8 mouse cellular contexts compared by ENCODE assay signal in genomic region chr4:150087161-150087889, GRCm38 (mm10). TPM values are rescaled to one million over a fixed set of nuclear protein-coding genes. Genes with fewer than 3 reads are reported as not detected.
DNase-seq lines count a peak whose midpoint lies in the region; ATAC-seq and TF ChIP-seq lines count a peak whose summit lies in the region.

TSS of gene Gpr157 (plus strand) at chr4:150087365.

- under 1% methylated on average over 48 of the region's 56 CpGs for WGBS in heart, embryonic 12.5 days
- WGBS in kidney, postnatal 0 days: 0% methylated on average over 48 of the region's 56 CpGs
- WGBS in liver, embryonic 11.5 days: under 1% methylated on average over 56 of the region's 56 CpGs
- WGBS in stomach, embryonic 14.5 days: under 1% methylated on average over 49 of the region's 56 CpGs

- no peaks in the 10 kb centered on the region for H3K36me3 ChIP-seq in heart, embryonic 12.5 days
- no peaks in the 10 kb centered on the region for H3K36me3 ChIP-seq in kidney, postnatal 0 days (ENCODE audit: insufficient read depth, low read length)
- no peaks in the 10 kb centered on the region for H3K36me3 ChIP-seq in liver, embryonic 11.5 days (ENCODE audit: control insufficient read depth, insufficient read depth, low read length)
- no peaks in the 10 kb centered on the region for H3K36me3 ChIP-seq in stomach, embryonic 14.5 days (ENCODE audit: control insufficient read depth, insufficient read depth, low read length)

- H3K4me2 ChIP-seq in heart, embryonic 12.5 days: peak within 1 kb of the TSS; percentile 97
- peak within 1 kb of the TSS; percentile 100 for H3K4me2 ChIP-seq in kidney, postnatal 0 days (ENCODE audit: low read length)
- peak within 1 kb of the TSS; percentile 100 for H3K4me2 ChIP-seq in liver, embryonic 11.5 days
- H3K4me2 ChIP-seq in stomach, embryonic 14.5 days (replicated peaks; ENCODE audit: low read depth, low read length): peak within 1 kb of the TSS; percentile 99

- peak within 1 kb of the TSS; percentile 67 for H3K4me3 ChIP-seq in heart, embryonic 12.5 days
- H3K4me3 ChIP-seq in kidney, postnatal 0 days (replicated peaks; ENCODE audit: low read depth, low read length): peak within 1 kb of the TSS; percentile 58
- H3K4me3 ChIP-seq in liver, embryonic 11.5 days (ENCODE audit: low read depth, low read length): peak within 1 kb of the TSS; percentile 64
- H3K4me3 ChIP-seq in stomach, embryonic 14.5 days (ENCODE audit: low read depth, low read length): peak within 1 kb of the TSS; percentile 59

- H3K27me3 ChIP-seq in heart, embryonic 12.5 days (replicated peaks): peaks cover 6% of the 10 kb centered on the region
- no peaks in the 10 kb centered on the region for H3K27me3 ChIP-seq in kidney, postnatal 0 days (ENCODE audit: insufficient read depth, low read length)
- peaks cover 38% of the 10 kb centered on the region for H3K27me3 ChIP-seq in liver, embryonic 11.5 days (replicated peaks; ENCODE audit: control insufficient read depth, insufficient read depth, low read length)
- H3K27me3 ChIP-seq in stomach, embryonic 14.5 days (ENCODE audit: control insufficient read depth, insufficient read depth, low read length): no peaks in the 10 kb centered on the region

- H3K9ac ChIP-seq in heart, embryonic 12.5 days: peak within 1 kb of the TSS; percentile 82
- H3K9ac ChIP-seq in kidney, postnatal 0 days (ENCODE audit: low read depth, low read length): peak within 1 kb of the TSS; percentile 67
- H3K9ac ChIP-seq in liver, embryonic 11.5 days (ENCODE audit: low read depth, low read length): peak within 1 kb of the TSS; percentile 63
- H3K9ac ChIP-seq in stomach, embryonic 14.5 days (replicated peaks; ENCODE audit: low read depth, low read length): peak within 1 kb of the TSS; percentile 53

- ATAC-seq in erythroid progenitor cell, adult 5-6 weeks (replicated peaks; ENCODE audit: low FRiP score, poor library complexity, severe bottlenecking): peak; percentile 43
- peak; percentile 95 for ATAC-seq in heart, embryonic 12.5 days (ENCODE audit: insufficient number of reproducible peaks, low FRiP score)
- ATAC-seq in kidney, postnatal 0 days (replicated peaks; ENCODE audit: low FRiP score, low read depth): peak; percentile 92
- ATAC-seq in liver, embryonic 11.5 days (replicated peaks; ENCODE audit: low FRiP score): peak; percentile 96
- peak; percentile 96 for ATAC-seq in stomach, embryonic 14.5 days (ENCODE audit: insufficient number of reproducible peaks, insufficient read depth, low FRiP score, low read depth)

- H3K9me3 ChIP-seq in heart, embryonic 12.5 days (replicated peaks): peaks cover 6% of the 10 kb centered on the region; the same call in 1 of the 2 replicates
- H3K9me3 ChIP-seq in kidney, postnatal 0 days (replicated peaks; ENCODE audit: low read length): no peaks in the 10 kb centered on the region
- H3K9me3 ChIP-seq in liver, embryonic 11.5 days (ENCODE audit: control insufficient read depth, low read length): no peaks in the 10 kb centered on the region
- H3K9me3 ChIP-seq in stomach, embryonic 14.5 days (ENCODE audit: control insufficient read depth, low read depth, low read length): no peaks in the 10 kb centered on the region

- peak; percentile 13; the same call in 1 of the 2 replicates for TF ChIP-seq CTCF in brain, embryonic 14.5 days (IDR thresholded peaks at IDR 0.05; ENCODE audit: borderline replicate concordance, extremely low read depth, insufficient read depth, insufficient read length)
- peak; percentile 43; the same call in 1 of the 2 replicates for TF ChIP-seq CTCF in kidney, postnatal 0 days (IDR thresholded peaks at IDR 0.05; ENCODE audit: low read depth)

- peak; percentile 94 to 96 for DNase-seq in B cell, adult 2 months
- DNase-seq in brain, embryonic 14.5 days (ENCODE audit: low read depth): peak; percentile 96
- DNase-seq in kidney, postnatal 0 days (ENCODE audit: low spot score): peak; percentile 97
- DNase-seq in liver, embryonic 11.5 days (ENCODE audit: low spot score): peak; percentile 94
- peak; percentile 93 for DNase-seq in naive thymus-derived CD4-positive, alpha-beta T cell, adult 2 months (ENCODE audit: low read depth)

- H3K27ac ChIP-seq in heart, embryonic 12.5 days (ENCODE audit: poor library complexity, severe bottlenecking): peak within 1 kb of the TSS; percentile 69
- H3K27ac ChIP-seq in kidney, postnatal 0 days: peak within 1 kb of the TSS; percentile 58
- H3K27ac ChIP-seq in liver, embryonic 11.5 days (ENCODE audit: low read depth, low read length): no peak within 1 kb of the TSS
- H3K27ac ChIP-seq in stomach, embryonic 14.5 days (ENCODE audit: low read length): peak within 1 kb of the TSS; percentile 44; the same call in 1 of the 2 replicates

- no peak for TF ChIP-seq POLR2A in brain, embryonic 14.5 days (IDR thresholded peaks at IDR 0.05; ENCODE audit: borderline replicate concordance, extremely low read depth, insufficient read depth, insufficient read length, poor library complexity, severe bottlenecking)

- peaks cover 38% of the 10 kb centered on the region for H3K4me1 ChIP-seq in heart, embryonic 12.5 days (replicated peaks)
- peaks cover 11% of the 10 kb centered on the region; the same call in 1 of the 2 replicates for H3K4me1 ChIP-seq in kidney, postnatal 0 days (replicated peaks; ENCODE audit: insufficient read depth, low read length)
- peaks cover 6% of the 10 kb centered on the region; the same call in 1 of the 2 replicates for H3K4me1 ChIP-seq in liver, embryonic 11.5 days (replicated peaks; ENCODE audit: control insufficient read depth, insufficient read depth, low read length)
- H3K4me1 ChIP-seq in stomach, embryonic 14.5 days (ENCODE audit: control insufficient read depth, insufficient read depth, low read length): peaks cover 4% of the 10 kb centered on the region; the same call in 1 of the 2 replicates

RNA-seq across cellular contexts. Expression of gene Gpr157, which starts in this region (rescaled TPM):
- 0.85 and 1.2 TPM in 2 replicates for polyA plus RNA-seq in brain, embryonic 14.5 days (2012; rRNA removed)
- 0.42 TPM in 1 of 2 replicates, not detected in the other for total RNA-seq in erythroid progenitor cell, adult 5-6 weeks (2015; ENCODE audit: low replicate concordance)
- 0.51 and 0.83 TPM in 2 replicates for total RNA-seq in erythroid progenitor cell, adult 5-6 weeks (2017; ENCODE audit: low replicate concordance)
- 2.1 and 2.2 TPM in 2 replicates for polyA plus RNA-seq in heart, embryonic 12.5 days (2016; fragmentation: Nextera tagmentation; extraction: Ambion mirVana)
- 0.18 and 0.28 TPM in 2 replicates for polyA plus RNA-seq in kidney, postnatal 0 days (2015; fragmentation: Nextera tagmentation; extraction: Ambion mirVana)
- 0.29 and 0.31 TPM in 2 replicates for polyA plus RNA-seq in liver, embryonic 11.5 days (2014; fragmentation: Nextera tagmentation; extraction: Ambion mirVana)
- 0.39 and 0.86 TPM in 2 replicates for polyA plus RNA-seq in stomach, embryonic 14.5 days (2014; fragmentation: Nextera tagmentation; extraction: Ambion mirVana)

Comparison
In these comparisons a context has a peak if more than half of its experiments do, and no peak if none do; other contexts are left out.
1. Peak in ATAC-seq in erythroid progenitor cell, adult 5-6 weeks; RNA of the gene not detected or under 1 TPM.
2. Peak in DNase-seq, ATAC-seq, H3K4me3 ChIP-seq, H3K27ac ChIP-seq, H3K9ac ChIP-seq and H3K4me2 ChIP-seq in kidney, postnatal 0 days; RNA of the gene not detected or under 1 TPM.
3. Peak in DNase-seq, ATAC-seq, H3K4me3 ChIP-seq, H3K9ac ChIP-seq and H3K4me2 ChIP-seq in liver, embryonic 11.5 days; RNA of the gene not detected or under 1 TPM.
4. Peak in ATAC-seq, H3K4me3 ChIP-seq, H3K27ac ChIP-seq, H3K9ac ChIP-seq and H3K4me2 ChIP-seq in stomach, embryonic 14.5 days; RNA of the gene not detected or under 1 TPM.
5. ATAC-seq: peak in every context shown above with its lines; median percentile 96 in liver, embryonic 11.5 days; 96 in stomach, embryonic 14.5 days; 95 in heart, embryonic 12.5 days; 92 in kidney, postnatal 0 days; 43 in erythroid progenitor cell, adult 5-6 weeks.